Mouse (Mus musculus) intestine, embryonic 15.5 days (tissue): ENCODE results near the gene Lep. TPM values are rescaled to one million over a fixed set of nuclear protein-coding genes. Genes with fewer than 3 reads are reported as not detected.

Experiments
- ATAC-seq: fragments of 200-750 bp; cut with Nextera tagmentation; 2 replicates; pipeline ENCODE4 v1.8.0; 2017; ENCODE audit warnings: moderate TSS enrichment, moderate library complexity
- H3K27ac ChIP-seq: fragments of 300-500 bp; sonication (generic); 2 replicates; pipeline ENCODE4 v1.5.1; 2015; ENCODE audit warnings: mild to moderate bottlenecking, inconsistent platforms
- H3K27me3 ChIP-seq: fragments of 300-500 bp; sonication (generic); replicated peaks from 2 replicates; pipeline ENCODE4 v1.6.1; 2015; ENCODE audit warnings: inconsistent platforms
- H3K36me3 ChIP-seq: fragments of 300-500 bp; sonication (generic); 2 replicates; pipeline ENCODE4 v1.6.1; 2015; ENCODE audit warnings: inconsistent platforms
- H3K4me1 ChIP-seq: fragments of 300-500 bp; sonication (generic); replicated peaks from 2 replicates; pipeline ENCODE4 v1.6.1; 2015; ENCODE audit warnings: inconsistent platforms
- H3K4me2 ChIP-seq: fragments of 300-500 bp; sonication (generic); replicated peaks from 2 replicates; pipeline ENCODE4 v1.6.1; 2015; ENCODE audit warnings: mild to moderate bottlenecking, inconsistent platforms
- H3K4me3 ChIP-seq: fragments of 300-500 bp; sonication (generic); replicated peaks from 2 replicates; pipeline ENCODE4 v1.5.1; 2015; ENCODE audit warnings: inconsistent platforms
- H3K9ac ChIP-seq: fragments of 300-500 bp; sonication (generic); 2 replicates; pipeline ENCODE4 v1.6.1; 2015; ENCODE audit warnings: inconsistent platforms
- H3K9me3 ChIP-seq: fragments of 300-500 bp; sonication (generic); 2 replicates; pipeline ENCODE4 v1.6.1; 2016; ENCODE audit warnings: inconsistent platforms
- WGBS: fragments of 180-500 bp; shearing (Covaris S2); methylation state at CpG from one replicate; pipeline ENCODE4 v1.1.7; 2015; 5-methylcytosine and 5-hydroxymethylcytosine counted together
- polyA plus RNA-seq: library from polyadenylated mRNA; unstranded; fragments of >200 nt; fragmentation: Nextera tagmentation; extraction: Ambion mirVana; gene quantifications from 2 replicates; pipeline ENCODE4 v1.2.1, GENCODE M21; 2015

The Lep gene
- polyA plus RNA-seq, 1 experiment from 2014 or later, result not detected

DNA sequence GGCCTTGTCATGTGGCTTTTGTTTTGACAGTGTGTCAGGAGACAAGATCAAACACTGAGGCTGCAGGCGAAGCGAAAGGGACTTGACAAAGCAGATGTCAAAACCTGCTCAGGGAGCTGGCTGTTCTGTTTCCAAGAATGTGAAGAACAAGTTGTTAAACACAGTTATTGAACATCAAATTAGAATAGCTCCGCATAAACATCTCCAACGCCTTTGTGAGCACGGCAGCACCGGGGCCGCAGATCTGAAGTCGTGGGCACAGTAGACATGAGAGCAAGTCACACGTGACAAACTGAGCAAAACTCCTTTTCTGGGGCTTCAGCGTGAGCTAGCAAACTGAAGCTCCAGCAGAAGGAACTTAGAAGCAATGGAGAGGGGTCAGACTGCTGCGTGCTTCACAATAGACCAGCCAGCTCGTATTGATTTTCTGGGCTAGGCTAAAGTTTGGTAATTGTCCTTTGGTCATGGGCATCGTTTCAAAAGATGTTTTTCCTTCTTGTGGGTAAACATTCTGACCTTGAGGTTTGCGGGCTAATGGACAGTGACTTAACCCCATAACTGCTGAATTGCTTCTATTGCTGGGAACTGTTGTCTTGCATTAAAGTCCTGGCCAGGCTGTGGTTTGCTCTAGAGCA lies 39.6 kb downstream of the Lep start:
- H3K27me3 ChIP-seq, result no peaks in the 10 kb centered on the region
- no peak overlapping the region for H3K4me2 ChIP-seq
- no peak overlapping the region for H3K9ac ChIP-seq
- H3K36me3 ChIP-seq, result no peaks in the 10 kb centered on the region
- no peak overlapping the region for H3K27ac ChIP-seq
- 58% methylated on average over 14 of the region's 14 CpGs for WGBS
- H3K9me3 ChIP-seq, result no peaks in the 10 kb centered on the region
- H3K4me3 ChIP-seq, result no peak overlapping the region
- no peak for ATAC-seq
- no peaks in the 10 kb centered on the region for H3K4me1 ChIP-seq

DNA sequence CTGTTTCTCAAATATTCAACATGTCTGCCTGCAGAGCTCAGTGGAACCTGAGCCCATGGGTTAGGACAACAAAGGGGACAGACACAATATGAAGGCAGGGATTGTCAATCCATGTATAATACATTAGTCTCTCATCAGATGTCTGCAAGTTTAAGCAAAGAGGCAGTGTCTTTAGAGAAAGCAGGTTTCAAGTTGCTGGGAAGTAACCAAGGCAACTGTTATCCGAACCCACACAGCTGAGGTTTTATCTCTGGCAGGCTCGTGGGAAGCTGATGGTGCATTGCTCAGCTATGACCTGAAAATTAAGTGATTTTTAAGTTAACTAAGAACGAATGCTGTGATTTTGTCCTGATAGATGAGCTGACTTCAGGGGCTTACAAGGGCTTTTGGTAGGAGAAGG lies 40.4 kb downstream of the Lep start:
- no peaks in the 10 kb centered on the region for H3K36me3 ChIP-seq
- no peaks in the 10 kb centered on the region for H3K4me1 ChIP-seq
- H3K9ac ChIP-seq, result no peak overlapping the region
- no peaks in the 10 kb centered on the region for H3K9me3 ChIP-seq
- H3K4me3 ChIP-seq, result no peak overlapping the region
- H3K4me2 ChIP-seq, result no peak overlapping the region
- no peak overlapping the region for H3K27ac ChIP-seq
- H3K27me3 ChIP-seq, result no peaks in the 10 kb centered on the region
- ATAC-seq, result no peak
- WGBS, result 33% methylated on average over 3 of the region's 3 CpGs

DNA sequence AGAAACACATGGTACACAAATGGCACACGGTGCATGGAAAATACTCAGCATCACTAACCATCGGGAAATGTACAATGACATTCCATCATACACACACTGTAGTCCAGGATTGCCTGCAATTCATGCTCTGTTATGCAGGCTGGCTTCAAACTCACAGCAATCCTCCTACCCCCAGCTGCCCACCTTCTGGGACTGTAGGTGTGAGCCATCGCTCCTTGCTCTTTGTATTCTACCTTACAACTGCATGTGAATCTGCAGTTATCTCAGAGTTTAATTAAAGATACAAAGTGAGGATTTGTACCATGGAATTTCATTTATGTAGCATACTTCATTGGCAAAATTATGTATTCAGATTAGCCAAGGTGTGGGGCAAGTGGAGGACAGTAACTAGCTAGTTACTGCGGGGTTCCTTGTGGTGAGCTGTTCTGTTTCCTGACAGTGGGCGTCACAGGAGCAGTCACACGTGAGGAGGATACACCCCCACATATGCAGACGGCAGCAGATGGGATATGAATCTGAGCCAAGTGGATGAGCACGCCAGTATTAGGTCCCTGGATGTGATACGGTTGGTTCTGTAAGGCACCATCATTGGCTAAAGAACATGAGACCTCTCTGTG lies 41.3 kb downstream of the Lep start:
- Histone ChIP-seq H3K36me3 (no peaks in the 10 kb centered on the region), H3K27me3 (no peaks in the 10 kb centered on the region), H3K4me3 (no peak overlapping the region), H3K27ac (no peak overlapping the region), H3K9me3 (no peaks in the 10 kb centered on the region), H3K4me1 (no peaks in the 10 kb centered on the region), H3K9ac (no peak overlapping the region), H3K4me2 (no peak overlapping the region)
- no peak for ATAC-seq
- 79% methylated on average over 9 of the region's 9 CpGs for WGBS

DNA sequence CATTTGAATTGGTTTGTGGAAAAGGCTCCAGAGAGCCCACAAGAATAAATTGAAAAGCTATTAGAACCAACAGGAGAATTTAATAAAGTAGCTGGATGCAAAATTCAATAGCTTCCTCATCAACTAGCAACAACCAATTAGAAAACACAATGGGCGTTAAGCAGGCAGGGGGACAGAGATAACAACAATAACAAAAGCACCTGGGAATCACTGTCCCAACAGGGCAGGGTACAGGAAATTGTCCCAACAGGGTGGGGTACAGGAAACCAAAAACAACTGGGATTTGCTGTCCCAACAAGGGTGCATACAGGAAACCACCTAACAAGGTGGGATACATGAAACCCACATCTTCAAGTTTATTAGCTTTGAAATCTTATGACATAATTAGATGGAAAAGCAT lies 48.4 kb downstream of the Lep start:
- H3K4me3 ChIP-seq, result no peak overlapping the region
- no peak overlapping the region for H3K4me2 ChIP-seq
- H3K27me3 ChIP-seq, result no peaks in the 10 kb centered on the region
- no peak overlapping the region for H3K27ac ChIP-seq
- ATAC-seq, result no peak
- 59% methylated on average over 1 of the region's 1 CpGs for WGBS
- no peaks in the 10 kb centered on the region for H3K36me3 ChIP-seq
- H3K9ac ChIP-seq, result no peak overlapping the region
- no peaks in the 10 kb centered on the region for H3K9me3 ChIP-seq
- H3K4me1 ChIP-seq, result no peaks in the 10 kb centered on the region

DNA sequence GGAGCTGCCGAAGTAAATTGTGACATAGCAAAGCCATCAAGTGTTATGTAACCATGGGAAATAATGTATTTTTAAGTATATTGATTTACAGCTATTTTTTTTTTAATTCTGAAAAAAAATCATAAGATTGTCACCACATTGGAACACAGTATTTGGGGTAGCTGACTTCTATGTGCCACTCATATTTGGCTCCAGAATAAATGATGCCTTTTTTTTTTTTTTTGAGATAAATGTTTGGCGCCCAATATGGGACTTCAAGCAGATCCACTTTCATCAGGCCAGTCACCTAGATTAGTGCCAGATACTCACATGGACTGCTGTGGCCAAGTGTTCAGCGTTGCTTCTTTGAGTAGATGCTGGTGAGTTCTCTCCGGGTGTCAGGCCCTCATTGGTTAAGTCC lies 51.5 kb downstream of the Lep start:
- Histone ChIP-seq H3K27me3 (no peaks in the 10 kb centered on the region), H3K27ac (no peak overlapping the region), H3K36me3 (no peaks in the 10 kb centered on the region), H3K4me3 (no peak overlapping the region), H3K9me3 (no peaks in the 10 kb centered on the region), H3K4me2 (no peak overlapping the region), H3K4me1 (no peaks in the 10 kb centered on the region), H3K9ac (no peak overlapping the region)
- ATAC-seq, result no peak
- 89% methylated on average over 4 of the region's 4 CpGs for WGBS

DNA sequence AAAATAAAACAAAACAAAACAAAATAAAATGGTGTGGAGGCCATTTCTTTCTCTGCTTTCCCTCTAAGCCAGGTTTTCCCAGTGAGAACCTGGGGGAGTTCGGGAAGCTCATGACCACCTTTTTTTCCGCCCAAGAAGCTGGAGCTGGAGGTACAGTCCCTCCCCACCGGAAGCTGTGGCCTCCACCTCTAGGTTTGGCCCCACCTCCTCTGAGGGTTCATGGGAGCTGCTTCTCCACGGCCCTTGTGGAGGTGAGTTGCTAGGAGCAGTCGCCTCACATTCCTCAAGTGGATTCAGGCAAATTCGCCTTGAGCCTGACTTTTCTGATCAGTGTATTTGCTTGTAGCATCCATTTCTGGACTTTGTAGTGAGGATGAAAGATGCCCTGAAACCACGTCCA lies 55.7 kb downstream of the Lep start:
- no peak overlapping the region for H3K4me2 ChIP-seq
- no peaks in the 10 kb centered on the region for H3K9me3 ChIP-seq
- H3K27ac ChIP-seq, result no peak overlapping the region
- no peaks in the 10 kb centered on the region for H3K36me3 ChIP-seq
- no peak for ATAC-seq
- WGBS, result 71% methylated on average over 7 of the region's 7 CpGs
- H3K27me3 ChIP-seq, result no peaks in the 10 kb centered on the region
- no peak overlapping the region for H3K4me3 ChIP-seq
- no peak overlapping the region for H3K9ac ChIP-seq
- H3K4me1 ChIP-seq, result no peaks in the 10 kb centered on the region

DNA sequence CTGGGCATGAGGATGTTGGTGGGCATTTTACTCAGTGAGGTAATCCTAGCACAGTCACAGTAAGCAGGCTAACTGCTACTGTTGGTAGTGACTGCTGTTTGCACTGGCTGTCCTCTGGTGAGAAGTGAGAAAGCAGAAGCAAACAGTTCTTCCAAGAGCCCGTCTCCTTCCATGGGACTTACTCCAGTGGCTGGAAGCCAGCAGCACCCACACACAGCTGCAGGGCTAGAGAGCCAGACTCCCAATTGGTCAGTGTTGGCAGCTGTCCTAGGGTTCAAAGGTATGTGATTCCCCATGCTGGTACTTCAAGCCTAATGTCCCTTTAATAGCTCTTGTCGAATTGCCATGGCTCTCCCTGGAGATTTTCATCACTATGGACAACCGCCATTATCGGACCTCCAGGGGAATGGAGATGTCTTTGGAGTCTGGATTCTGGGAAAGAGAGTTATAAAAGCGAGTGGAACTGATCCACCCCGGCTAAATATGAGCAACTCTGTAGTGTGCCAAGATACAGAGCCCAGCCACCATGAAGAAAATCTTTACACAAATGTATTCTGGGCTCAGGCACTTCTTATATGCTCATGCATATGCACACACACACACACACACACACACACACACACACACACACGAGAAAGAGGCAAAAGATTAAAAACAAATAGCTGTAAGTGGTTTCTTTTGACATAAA lies 57.5 kb downstream of the Lep start:
- Histone ChIP-seq H3K4me2 (no peak overlapping the region), H3K9ac (no peak overlapping the region)

DNA sequence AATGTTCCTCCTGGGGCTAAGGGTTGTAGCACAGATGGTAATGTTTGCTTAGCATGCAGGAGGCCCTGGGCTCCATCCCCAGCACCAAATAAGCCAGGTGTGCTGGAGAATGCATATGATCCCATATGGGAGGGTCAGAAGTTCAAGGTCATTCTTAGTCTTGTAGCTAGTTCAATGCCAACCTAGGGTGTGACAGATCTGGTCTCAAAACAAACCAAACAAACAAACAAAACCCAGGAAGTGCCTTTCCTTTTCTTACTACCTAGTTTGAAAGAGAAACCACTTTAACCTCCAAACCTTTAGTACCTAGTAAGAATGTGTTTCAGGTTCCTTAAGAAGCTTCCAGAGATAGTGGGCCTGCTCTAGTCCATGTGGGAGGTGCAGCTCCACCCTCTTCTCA lies 58.2 kb downstream of the Lep start:
- no peak for ATAC-seq
- Histone ChIP-seq H3K4me3 (no peak overlapping the region), H3K4me2 (no peak overlapping the region), H3K4me1 (no peaks in the 10 kb centered on the region), H3K9ac (no peak overlapping the region), H3K9me3 (no peaks in the 10 kb centered on the region), H3K36me3 (no peaks in the 10 kb centered on the region), H3K27me3 (no peaks in the 10 kb centered on the region), H3K27ac (no peak overlapping the region)

More for the DNA sequence above, 57.5 kb downstream of the Lep start:
- no peak; the same call in 1 of the 2 replicates for ATAC-seq
- WGBS, result 58% methylated on average over 7 of the region's 7 CpGs
- Histone ChIP-seq H3K27ac (no peak overlapping the region), H3K27me3 (no peaks in the 10 kb centered on the region), H3K9me3 (no peaks in the 10 kb centered on the region), H3K4me1 (no peaks in the 10 kb centered on the region), H3K4me3 (no peak overlapping the region), H3K36me3 (no peaks in the 10 kb centered on the region)

DNA sequence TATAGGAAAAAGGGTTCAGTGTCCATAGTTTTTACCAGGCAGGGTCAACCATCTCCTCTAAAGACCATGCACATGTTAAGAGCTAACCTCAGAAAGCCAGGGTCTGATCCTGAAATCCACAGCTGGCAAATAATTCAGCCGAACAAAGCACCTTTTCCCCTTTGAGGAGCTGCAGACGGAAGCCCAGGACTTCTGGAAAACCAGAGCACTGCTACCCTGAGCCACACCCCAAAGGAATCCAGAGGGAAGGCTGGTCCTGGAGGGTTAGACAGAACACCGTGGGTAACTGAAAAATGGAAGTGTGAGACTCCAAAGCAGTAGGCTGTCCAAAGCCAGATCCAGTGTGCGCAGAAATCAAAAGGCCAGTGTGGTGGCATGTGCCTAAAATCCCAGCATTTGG lies 58.9 kb downstream of the Lep start:
- Histone ChIP-seq H3K27ac (no peak overlapping the region), H3K36me3 (no peaks in the 10 kb centered on the region), H3K27me3 (no peaks in the 10 kb centered on the region), H3K4me1 (no peaks in the 10 kb centered on the region), H3K4me2 (no peak overlapping the region), H3K9me3 (no peaks in the 10 kb centered on the region), H3K4me3 (no peak overlapping the region), H3K9ac (no peak overlapping the region)
- no peak for ATAC-seq
- 66% methylated on average over 4 of the region's 4 CpGs for WGBS

DNA sequence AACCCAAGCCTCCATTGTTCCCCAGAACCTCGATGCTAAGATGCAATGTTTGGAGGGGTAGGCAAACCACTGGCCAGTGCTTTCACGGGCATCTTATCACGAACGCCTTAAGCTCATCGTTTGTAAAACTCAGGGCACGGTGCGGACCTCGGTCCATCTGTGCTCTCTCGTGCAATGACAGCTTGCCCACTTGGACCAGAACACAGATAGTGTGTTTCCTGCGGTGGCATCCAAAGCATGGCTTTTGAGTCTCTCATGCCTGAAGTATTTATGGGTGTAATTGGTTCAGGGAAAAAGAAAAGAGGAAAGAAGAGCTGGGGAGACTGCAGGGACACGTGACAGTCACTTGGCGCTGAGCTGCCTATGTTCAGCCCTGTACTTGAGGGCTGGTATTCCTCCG lies 60.0 kb downstream of the Lep start:
- Histone ChIP-seq H3K36me3 (peaks cover 4% of the 10 kb centered on the region; the same call in 1 of the 2 replicates), H3K27ac (no peak overlapping the region), H3K4me2 (no peak overlapping the region), H3K27me3 (no peaks in the 10 kb centered on the region), H3K4me1 (no peaks in the 10 kb centered on the region), H3K9me3 (no peaks in the 10 kb centered on the region), H3K9ac (no peak overlapping the region), H3K4me3 (no peak overlapping the region)
- WGBS, result 87% methylated on average over 13 of the region's 13 CpGs
- no peak for ATAC-seq

Other genes starting within 250 kb of the Lep start
- gene Lrrc4, start 228.5 kb upstream of the Lep start, polyA plus RNA-seq, result 0.31 and 0.52 TPM in 2 replicates
- 24.9 and 28.4 TPM in 2 replicates for gene Rbm28, start 104.8 kb downstream of the Lep start, polyA plus RNA-seq
- 0.40 and 0.50 TPM in 2 replicates for gene Prrt4, start 119.4 kb downstream of the Lep start, polyA plus RNA-seq
- 44.7 and 44.8 TPM in 2 replicates for gene Impdh1, start 156.1 kb downstream of the Lep start, polyA plus RNA-seq
- 32.4 and 34.6 TPM in 2 replicates for gene Hilpda, start 212.3 kb downstream of the Lep start, polyA plus RNA-seq
- gene Fam71f2, start 219.4 kb downstream of the Lep start, polyA plus RNA-seq, result 0.24 and 0.39 TPM in 2 replicates